28 mouse cellular contexts compared by ENCODE assay signal in genomic region chr2:19540906-19541305, GRCm38 (mm10). TPM values are rescaled to one million over a fixed set of nuclear protein-coding genes. Genes with fewer than 3 reads are reported as not detected.
"Had no signal": no experiment of that assay in that cellular context is flagged by ENCODE, and none has a peak within 500 bp of the region (broad histone marks: within the 10 kb centered on the region; RNA-seq: fewer than 3 reads in every experiment).

No protein-coding gene starts in this region.

- DNase-seq: kidney, adult 11 months; kidney, adult 8-10 months; kidney, postnatal 10 days; kidney, postnatal 4 days; layer of hippocampus, adult 9-11 months; left cerebral cortex, postnatal 4 days; liver, postnatal 0 days; lung, embryonic 14.5 days; retina, postnatal 1 day; thymus, adult 18-20 months; thymus, postnatal 14 days had no signal

- H3K27me3 ChIP-seq: kidney, embryonic 15.5 days; limb, embryonic 12.5 days; limb, embryonic 15.5 days; midbrain, embryonic 12.5 days; midbrain, embryonic 15.5 days; neural tube, embryonic 12.5 days; neural tube, embryonic 15.5 days had no signal

- H3K4me3 ChIP-seq: kidney, embryonic 15.5 days; limb, embryonic 12.5 days; limb, embryonic 15.5 days; midbrain, embryonic 12.5 days; midbrain, embryonic 15.5 days; neural tube, embryonic 12.5 days; neural tube, embryonic 15.5 days had no signal

- H3K36me3 ChIP-seq: kidney, embryonic 15.5 days; limb, embryonic 12.5 days; limb, embryonic 15.5 days; midbrain, embryonic 12.5 days; midbrain, embryonic 15.5 days; neural tube, embryonic 12.5 days; neural tube, embryonic 15.5 days had no signal

RNA-seq across cellular contexts. Expression of gene 4921504E06Rik, which starts 12.8 kb away (rescaled TPM):
- total RNA-seq: layer of hippocampus, adult 18-20 months; left cerebral cortex, adult 8-10 months; left cerebral cortex, postnatal 14 days; left cerebral cortex, postnatal 4 days; megakaryocyte, adult 5-6 weeks had no signal
- polyA plus RNA-seq: kidney, embryonic 15.5 days; limb, embryonic 12.5 days; limb, embryonic 15.5 days; liver, embryonic 11.5 days; liver, embryonic 14.5 days; liver, postnatal 0 days; lung, embryonic 14.5 days; macrophage; midbrain, embryonic 12.5 days; midbrain, embryonic 15.5 days; neural tube, embryonic 12.5 days; neural tube, embryonic 15.5 days; small intestine, adult 2 months; spleen, adult 2 months; stomach, embryonic 16.5 days had no signal
